Mouse (Mus musculus): Measurements from ENCODE around the gene Igf1. TPM values are rescaled to one million over a fixed set of nuclear protein-coding genes. Genes with fewer than 3 reads are reported as not detected.

The Igf1 gene
- 4.0 and 5.3 TPM in 2 replicates for polyA plus RNA-seq (2015; fragmentation: Nextera tagmentation; extraction: Ambion mirVana)

DNA sequence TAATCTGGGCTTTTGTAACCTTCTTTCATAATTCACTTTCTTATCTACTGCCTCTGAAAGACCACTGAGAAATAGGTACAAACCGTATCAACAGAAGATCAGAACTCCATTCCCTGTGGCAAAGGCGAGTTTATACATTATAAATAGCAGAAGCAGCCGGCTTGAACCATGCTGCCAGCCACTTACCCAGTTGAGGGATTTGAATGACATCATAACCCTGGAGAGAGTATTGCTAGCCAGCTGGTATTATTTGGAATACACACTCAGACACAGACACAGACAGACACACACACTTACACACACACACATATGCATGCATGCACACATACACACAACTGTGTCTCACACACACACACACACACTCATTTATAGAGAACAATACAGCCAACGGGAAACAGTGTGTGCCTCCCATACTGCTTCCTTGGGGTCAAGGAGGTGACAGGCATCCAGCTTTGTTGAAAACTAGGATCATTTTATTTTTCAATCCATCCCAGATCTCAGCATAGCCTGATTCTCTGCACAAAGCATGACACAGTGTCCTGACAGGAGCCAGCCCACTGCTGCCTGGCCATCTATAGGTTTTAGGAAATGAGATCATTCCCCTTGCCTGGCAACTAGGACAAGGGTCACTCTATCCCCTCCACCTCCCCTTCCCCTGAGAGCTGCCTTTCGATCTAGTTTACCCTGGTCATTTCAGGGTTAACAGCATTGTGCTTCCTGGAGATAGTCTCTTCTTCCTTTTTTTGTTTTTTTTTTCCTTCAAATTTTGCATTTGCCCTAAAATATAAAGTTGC, at the start of gene Igf1:
Igf1 (plus strand) TSS at position 253 of the 794 bp plus-strand sequence.
- Histone ChIP-seq H3K27ac (peak within 1 kb of the TSS; percentile 52; the same call in 1 of the 2 replicates), H3K9me3 (no peaks in the 10 kb centered on the region), H3K4me1 (replicated peaks) (peaks cover 33% of the 10 kb centered on the region), H3K9ac (replicated peaks) (no peak within 1 kb of the TSS), H3K4me2 (replicated peaks) (peak within 1 kb of the TSS; percentile 69), H3K36me3 (no peaks in the 10 kb centered on the region), H3K27me3 (peaks cover 3% of the 10 kb centered on the region; the same call in 1 of the 2 replicates), H3K4me3 (replicated peaks) (peak within 1 kb of the TSS; percentile 43)
- 40% methylated on average over 5 of the region's 5 CpGs for WGBS
- no peak for ATAC-seq

DNA sequence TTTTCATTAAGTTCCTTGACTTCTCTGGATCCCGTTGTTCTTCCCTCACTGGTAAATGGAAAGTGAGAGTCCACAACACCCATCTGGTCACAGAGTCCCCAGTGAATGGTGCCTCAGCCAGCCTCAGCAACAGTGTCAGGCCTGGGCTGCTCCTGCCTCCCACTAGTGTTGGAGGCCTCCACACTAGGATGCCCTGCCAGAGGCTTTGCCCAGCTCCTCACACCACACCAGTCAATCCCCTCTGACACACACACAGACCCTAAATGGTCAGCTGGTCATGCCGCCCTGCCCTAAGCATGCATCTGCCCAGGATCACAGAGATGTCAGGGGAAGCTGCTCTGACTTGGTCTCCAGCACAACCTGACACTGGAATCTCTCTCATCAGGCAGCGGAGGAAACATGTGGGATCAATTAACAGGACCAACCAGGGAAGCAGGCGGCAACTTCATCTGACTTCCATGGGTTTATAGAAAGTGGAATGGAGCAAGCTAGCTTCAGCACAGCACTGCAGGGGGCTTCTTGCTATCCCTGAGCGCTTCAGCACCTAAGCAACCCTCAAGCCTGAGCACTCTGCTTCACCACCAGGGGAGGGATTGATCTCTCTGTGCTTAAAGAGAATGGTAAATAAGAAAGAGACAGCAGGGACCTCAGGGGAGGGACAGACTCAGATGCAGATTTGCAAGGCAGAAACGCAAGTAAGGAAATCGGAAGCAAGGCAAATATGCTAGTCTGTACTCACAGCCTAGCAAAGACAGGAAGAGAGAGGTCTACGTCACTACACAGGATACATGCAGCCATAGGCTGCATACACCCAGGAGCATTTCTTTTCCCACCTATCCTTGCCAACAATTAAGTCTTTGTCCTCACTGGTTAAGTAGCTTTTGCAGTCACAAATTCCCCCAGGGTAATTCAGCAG, 45.6 kb upstream of the Igf1 start:
- ATAC-seq: peak; percentile 88
- Histone ChIP-seq H3K4me2 (replicated peaks) (peak overlapping the region; percentile 36; the same call in 1 of the 2 replicates), H3K9me3 (no peaks in the 10 kb centered on the region), H3K4me1 (replicated peaks) (peaks cover 13% of the 10 kb centered on the region), H3K4me3 (replicated peaks) (no peak overlapping the region; the same call in 1 of the 2 replicates), H3K27me3 (no peaks in the 10 kb centered on the region), H3K27ac (peak overlapping the region; percentile 35; the same call in 1 of the 2 replicates), H3K9ac (replicated peaks) (no peak overlapping the region), H3K36me3 (no peaks in the 10 kb centered on the region)
- 20% methylated on average over 8 of the region's 8 CpGs for WGBS

DNA sequence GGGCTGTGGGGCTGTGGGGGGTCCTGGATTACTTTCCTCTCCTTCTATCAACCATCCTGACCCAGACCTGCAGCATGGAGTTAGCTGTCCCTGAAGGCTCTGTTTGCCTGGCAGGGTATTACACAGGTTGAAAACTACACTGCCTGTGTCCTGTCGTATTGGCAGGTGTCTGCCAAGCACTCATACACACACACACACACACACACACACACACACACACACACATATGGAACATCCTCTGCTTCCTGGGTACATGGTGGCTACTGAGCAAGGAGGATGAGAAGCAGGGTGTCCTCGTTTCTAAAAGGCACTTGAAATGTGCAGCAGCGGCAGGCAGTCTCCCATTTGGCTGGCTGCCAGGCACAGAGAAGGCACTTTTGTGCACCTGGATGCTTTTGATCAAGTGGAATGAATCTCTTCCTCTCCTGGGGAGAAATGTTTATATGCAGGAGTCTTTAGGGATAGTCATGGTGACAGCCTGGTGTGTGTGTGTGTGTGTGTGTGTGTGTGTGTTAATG, 44.9 kb upstream of the Igf1 start:
- Histone ChIP-seq H3K27ac (peak overlapping the region; percentile 35; the same call in 1 of the 2 replicates), H3K4me3 (replicated peaks) (no peak overlapping the region), H3K36me3 (no peaks in the 10 kb centered on the region), H3K4me1 (replicated peaks) (peaks cover 13% of the 10 kb centered on the region), H3K9ac (replicated peaks) (no peak overlapping the region), H3K4me2 (replicated peaks) (peak overlapping the region; percentile 36; the same call in 1 of the 2 replicates), H3K27me3 (no peaks in the 10 kb centered on the region), H3K9me3 (no peaks in the 10 kb centered on the region)
- ATAC-seq: peak; percentile 76
- WGBS: 9% methylated on average over 3 of the region's 3 CpGs

DNA sequence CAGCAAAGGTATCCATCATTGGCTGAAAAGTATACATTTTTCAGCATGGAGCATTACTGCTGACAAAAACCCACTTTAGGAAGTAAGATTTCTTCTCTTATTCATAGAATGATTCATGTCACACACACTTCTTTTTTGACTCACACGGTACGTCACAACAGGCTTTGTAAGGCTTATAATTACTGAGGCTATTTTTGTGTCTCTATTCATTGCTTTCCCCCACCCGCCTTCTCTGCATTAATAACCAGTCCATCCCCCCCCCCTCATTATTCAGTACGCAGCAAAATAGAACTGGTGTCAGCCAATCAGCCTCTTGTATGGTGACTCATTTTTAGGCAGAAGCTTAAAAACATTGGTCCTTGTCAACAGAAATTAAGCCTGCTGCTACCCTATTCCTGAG, 41.2 kb upstream of the Igf1 start:
- Histone ChIP-seq H3K9me3 (no peaks in the 10 kb centered on the region), H3K4me2 (replicated peaks) (no peak overlapping the region), H3K27me3 (no peaks in the 10 kb centered on the region), H3K4me1 (replicated peaks) (peaks cover 13% of the 10 kb centered on the region), H3K4me3 (replicated peaks) (no peak overlapping the region), H3K36me3 (no peaks in the 10 kb centered on the region), H3K9ac (replicated peaks) (no peak overlapping the region), H3K27ac (no peak overlapping the region)
- 61% methylated on average over 4 of the region's 4 CpGs for WGBS
- ATAC-seq: no peak

GRCm38 (mm10) chr10:87817786-87818185, 40.3 kb upstream of the Igf1 start:
- Histone ChIP-seq H3K27ac (no peak overlapping the region), H3K4me3 (replicated peaks) (no peak overlapping the region), H3K36me3 (no peaks in the 10 kb centered on the region), H3K4me1 (replicated peaks) (peaks cover 6% of the 10 kb centered on the region), H3K27me3 (no peaks in the 10 kb centered on the region), H3K9me3 (no peaks in the 10 kb centered on the region), H3K4me2 (replicated peaks) (no peak overlapping the region), H3K9ac (replicated peaks) (no peak overlapping the region)
- 87% methylated on average over 7 of the region's 7 CpGs for whole genome bisulfite sequencing
- no peak for ATAC-seq

DNA sequence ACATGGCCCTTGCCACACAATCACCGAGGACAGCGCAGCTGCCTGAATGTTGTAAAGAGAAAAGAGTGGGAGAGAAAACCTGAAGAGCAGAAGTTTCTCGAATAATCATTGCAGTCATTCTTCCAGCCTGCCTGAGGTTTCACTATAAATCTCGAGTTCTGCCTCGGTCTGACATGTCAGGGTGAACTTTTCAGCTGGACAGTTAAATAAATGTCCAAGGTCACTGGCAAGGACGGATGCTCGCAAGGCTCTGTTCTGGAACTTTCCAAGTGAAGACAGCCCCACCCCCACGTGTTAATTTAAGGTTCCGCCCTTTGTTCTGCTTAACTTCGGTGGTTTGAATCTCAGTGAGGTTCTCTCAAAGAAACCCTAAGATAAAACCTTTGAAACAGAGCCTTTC, 36.2 kb upstream of the Igf1 start:
- Histone ChIP-seq H3K4me3 (replicated peaks) (no peak overlapping the region), H3K27me3 (no peaks in the 10 kb centered on the region), H3K9ac (replicated peaks) (no peak overlapping the region), H3K27ac (no peak overlapping the region), H3K4me1 (replicated peaks) (no peaks in the 10 kb centered on the region), H3K36me3 (no peaks in the 10 kb centered on the region), H3K9me3 (no peaks in the 10 kb centered on the region), H3K4me2 (replicated peaks) (no peak overlapping the region)
- 81% methylated on average over 10 of the region's 10 CpGs for WGBS
- ATAC-seq: no peak

DNA sequence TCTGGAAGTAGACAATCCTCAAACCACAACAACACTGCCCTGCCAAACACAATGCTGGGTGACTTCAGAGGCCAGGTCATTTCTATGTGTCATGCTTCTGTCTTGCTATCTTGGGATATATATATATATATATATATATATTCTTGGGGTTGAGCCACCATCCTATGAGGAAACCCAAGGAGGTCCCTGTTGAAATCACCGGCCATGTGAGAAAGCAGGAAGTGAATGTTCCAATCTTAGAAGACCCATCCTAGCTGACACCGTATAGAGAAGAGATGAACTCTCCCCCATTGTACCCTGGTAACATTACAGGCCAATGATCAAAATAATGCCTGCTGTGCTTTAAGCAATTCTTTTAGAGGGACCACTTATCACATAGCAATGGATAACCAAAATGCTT, 28.1 kb upstream of the Igf1 start:
- no peaks in the 10 kb centered on the region for H3K36me3 ChIP-seq
- no peak overlapping the region for H3K4me3 ChIP-seq (replicated peaks)
- H3K9me3 ChIP-seq: no peaks in the 10 kb centered on the region
- 89% methylated on average over 2 of the region's 2 CpGs for WGBS
- H3K4me1 ChIP-seq (replicated peaks): no peaks in the 10 kb centered on the region
- H3K4me2 ChIP-seq (replicated peaks): no peak overlapping the region
- H3K27ac ChIP-seq: no peak overlapping the region
- H3K27me3 ChIP-seq: no peaks in the 10 kb centered on the region
- H3K9ac ChIP-seq (replicated peaks): no peak overlapping the region
- no peak for ATAC-seq

DNA sequence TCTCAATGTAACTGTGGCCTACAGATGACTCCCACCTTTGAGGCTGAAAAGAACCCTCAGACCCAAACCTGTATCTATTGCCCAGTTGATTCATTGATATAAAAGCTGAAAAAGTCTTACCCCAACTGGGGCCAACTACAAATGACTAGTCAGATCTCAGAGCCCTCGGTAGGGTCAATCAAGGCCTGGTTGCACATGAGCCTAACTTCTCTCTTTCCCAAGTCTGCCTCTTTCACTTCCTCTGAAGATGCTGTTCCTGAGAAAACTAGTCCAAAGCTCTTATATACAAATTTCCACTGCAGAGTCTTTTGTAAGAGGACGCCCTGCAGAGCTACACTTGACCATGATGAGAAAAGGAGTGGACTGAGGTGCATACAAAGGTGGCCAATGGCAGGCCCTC, 27.4 kb upstream of the Igf1 start:
- 86% methylated on average over 2 of the region's 2 CpGs for WGBS
- ATAC-seq: no peak

DNA sequence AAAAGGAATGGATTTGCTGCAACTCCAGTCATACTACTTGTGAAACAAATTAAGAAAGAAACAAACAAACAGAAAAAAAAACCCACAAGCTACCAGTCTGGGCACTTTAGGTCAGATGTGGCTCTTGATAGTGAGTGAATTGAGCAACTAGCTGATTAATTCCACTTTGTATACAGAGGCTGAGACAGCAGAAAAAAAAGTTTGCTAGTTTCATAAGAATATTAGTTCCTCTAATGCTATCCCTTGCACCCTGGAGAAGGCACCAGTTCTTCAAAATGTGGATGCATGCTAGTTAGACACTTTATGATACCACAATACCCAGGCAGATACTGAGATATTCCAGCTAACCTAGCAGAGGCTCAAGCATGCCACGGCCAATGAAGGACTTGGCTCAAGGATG, 26.0 kb upstream of the Igf1 start:
- 88% methylated on average over 1 of the region's 1 CpGs for WGBS
- no peaks in the 10 kb centered on the region for H3K36me3 ChIP-seq
- no peaks in the 10 kb centered on the region for H3K9me3 ChIP-seq
- H3K4me3 ChIP-seq (replicated peaks): no peak overlapping the region
- H3K27me3 ChIP-seq: no peaks in the 10 kb centered on the region
- ATAC-seq: no peak
- no peak overlapping the region for H3K27ac ChIP-seq
- no peak overlapping the region for H3K4me2 ChIP-seq (replicated peaks)
- H3K4me1 ChIP-seq (replicated peaks): no peaks in the 10 kb centered on the region
- H3K9ac ChIP-seq (replicated peaks): no peak overlapping the region

More for the DNA sequence above, 27.4 kb upstream of the Igf1 start:
- Histone ChIP-seq H3K9ac (replicated peaks) (no peak overlapping the region), H3K4me1 (replicated peaks) (no peaks in the 10 kb centered on the region), H3K9me3 (no peaks in the 10 kb centered on the region), H3K4me2 (replicated peaks) (no peak overlapping the region), H3K4me3 (replicated peaks) (no peak overlapping the region), H3K27ac (no peak overlapping the region), H3K36me3 (no peaks in the 10 kb centered on the region), H3K27me3 (no peaks in the 10 kb centered on the region)

DNA sequence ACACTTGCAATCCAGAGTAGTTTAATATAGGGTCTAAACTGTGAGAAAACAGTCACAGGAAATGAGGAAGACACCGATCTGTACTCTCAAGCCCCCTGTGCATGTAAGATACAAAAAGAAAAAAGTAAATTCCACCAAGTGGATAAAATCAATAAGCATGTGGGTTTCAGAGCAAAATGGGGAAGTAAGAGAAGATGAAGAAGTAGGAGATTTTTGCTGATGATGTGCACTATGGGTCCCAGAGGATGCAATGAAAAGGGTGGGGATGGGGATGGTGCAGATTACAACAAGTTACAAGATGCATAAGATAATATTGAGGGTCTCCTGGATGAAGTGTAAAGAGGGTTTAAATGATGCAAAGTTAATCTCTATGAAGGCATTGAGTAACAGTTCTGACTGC, 18.6 kb upstream of the Igf1 start:
- no peak for ATAC-seq
- H3K27me3 ChIP-seq: no peaks in the 10 kb centered on the region
- H3K4me3 ChIP-seq (replicated peaks): no peak overlapping the region
- H3K9me3 ChIP-seq: no peaks in the 10 kb centered on the region
- no peaks in the 10 kb centered on the region for H3K36me3 ChIP-seq
- H3K27ac ChIP-seq: no peak overlapping the region
- no peaks in the 10 kb centered on the region for H3K4me1 ChIP-seq (replicated peaks)
- 87% methylated on average over 1 of the region's 1 CpGs for WGBS
- no peak overlapping the region for H3K4me2 ChIP-seq (replicated peaks)
- H3K9ac ChIP-seq (replicated peaks): no peak overlapping the region

GRCm38 (mm10) chr10:87842501-87842900, 15.6 kb upstream of the Igf1 start:
- H3K9me3 ChIP-seq: no peaks in the 10 kb centered on the region
- WGBS: 92% methylated on average over 4 of the region's 4 CpGs
- H3K4me2 ChIP-seq (replicated peaks): no peak overlapping the region
- no peak overlapping the region for H3K27ac ChIP-seq
- ATAC-seq: no peak
- no peak overlapping the region for H3K4me3 ChIP-seq (replicated peaks)
- no peaks in the 10 kb centered on the region for H3K36me3 ChIP-seq
- no peak overlapping the region for H3K9ac ChIP-seq (replicated peaks)
- H3K27me3 ChIP-seq: no peaks in the 10 kb centered on the region
- H3K4me1 ChIP-seq (replicated peaks): 0 out of 2 replicates have a peak, but pooled peaks cover 3% of the 10 kb centered on the region
